Comparison of ENCODE assay signal across 7 mouse cellular contexts in genomic region chr2:156814344-156814801, GRCm38 (mm10). TPM values are rescaled to one million over a fixed set of nuclear protein-coding genes. Genes with fewer than 3 reads are reported as not detected.
DNase-seq lines count a peak whose midpoint lies in the region; ATAC-seq and TF ChIP-seq lines count a peak whose summit lies in the region.

No protein-coding gene starts in this region.

- H3K27ac ChIP-seq in midbrain, embryonic 11.5 days (ENCODE audit: low read depth, low read length), result no peak overlapping the region; the same call in 1 of the 2 replicates

- no peaks in the 10 kb centered on the region for H3K9me3 ChIP-seq in midbrain, embryonic 11.5 days (ENCODE audit: control insufficient read depth, low read length)

- 0 out of 2 replicates have a peak, but pooled peaks have one; percentile 52 for ATAC-seq in midbrain, embryonic 11.5 days (ENCODE audit: low FRiP score)

- peaks cover 16% of the 10 kb centered on the region for H3K4me1 ChIP-seq in midbrain, embryonic 11.5 days (ENCODE audit: control insufficient read depth, insufficient read depth, low read length)

- peak; percentile 45 for DNase-seq in brain, embryonic 14.5 days (ENCODE audit: low read depth)
- peak; percentile 57 for DNase-seq in embryo, embryonic 11 days
- peak; percentile 20 for DNase-seq in kidney, adult 18-20 months
- DNase-seq in midbrain, embryonic 11.5 days (ENCODE audit: low spot score, missing footprints), result peak; percentile 84
- DNase-seq in urinary bladder, adult 18-20 months (ENCODE audit: low spot score in 2 of 2), result no peak
- no peak for DNase-seq in left cerebral cortex, adult 18-20 months (ENCODE audit: low spot score in 2 of 2)
- DNase-seq in layer of hippocampus, postnatal 10 days (ENCODE audit: low spot score in 2 of 2), result no peak

- H3K4me2 ChIP-seq in midbrain, embryonic 11.5 days, result no peak overlapping the region

- no peak for TF ChIP-seq CTCF in brain, embryonic 14.5 days (IDR thresholded peaks at IDR 0.05; ENCODE audit: borderline replicate concordance, extremely low read depth, insufficient read depth, insufficient read length)

- no peak overlapping the region for H3K4me3 ChIP-seq in midbrain, embryonic 11.5 days (ENCODE audit: low read depth, low read length)

- peak overlapping the region; percentile 0; the same call in 1 of the 2 replicates for H3K9ac ChIP-seq in midbrain, embryonic 11.5 days (ENCODE audit: low read length)

- no peaks in the 10 kb centered on the region for H3K27me3 ChIP-seq in midbrain, embryonic 11.5 days (ENCODE audit: control insufficient read depth, insufficient read depth, low read length)

- TF ChIP-seq POLR2A in brain, embryonic 14.5 days (IDR thresholded peaks at IDR 0.05; ENCODE audit: borderline replicate concordance, extremely low read depth, insufficient read depth, insufficient read length, poor library complexity, severe bottlenecking), result no peak

- whole genome bisulfite sequencing in midbrain, embryonic 11.5 days, result 24% methylated on average over 8 of the region's 8 CpGs

- H3K36me3 ChIP-seq in midbrain, embryonic 11.5 days (ENCODE audit: control insufficient read depth, insufficient read depth, low read length), result no peaks in the 10 kb centered on the region

RNA-seq across cellular contexts. Expression of gene Tgif2, which starts 25.4 kb away (rescaled TPM):
- polyA plus RNA-seq in brain, embryonic 14.5 days (2012; rRNA removed), result 32.5 and 43.0 TPM in 2 replicates
- polyA plus RNA-seq in midbrain, embryonic 11.5 days (2014; fragmentation: Nextera tagmentation; extraction: Ambion mirVana), result 81.2 and 88.6 TPM in 2 replicates
- total RNA-seq in left cerebral cortex, adult 18-20 months (2021), result 1 to 10 TPM in 1 of 2 experiments, under 1 TPM in 1; 0.40 to 1.3 TPM
- total RNA-seq in layer of hippocampus, postnatal 10 days (2021), result 1 to 10 TPM; 5.0 to 5.6 TPM

RNA-seq across cellular contexts. Expression of gene Myl9, which starts 39.2 kb away (rescaled TPM):
- 22.2 and 40.0 TPM in 2 replicates for polyA plus RNA-seq in brain, embryonic 14.5 days (2012; rRNA removed)
- 112 and 118 TPM in 2 replicates for polyA plus RNA-seq in midbrain, embryonic 11.5 days (2014; fragmentation: Nextera tagmentation; extraction: Ambion mirVana)
- 10 to 100 TPM; 13.2 to 15.3 TPM for total RNA-seq in left cerebral cortex, adult 18-20 months (2021)
- 10 to 100 TPM; 21.4 to 23.4 TPM for total RNA-seq in layer of hippocampus, postnatal 10 days (2021)

RNA-seq across cellular contexts. Expression of gene 4930518I15Rik, which starts 43.4 kb away (rescaled TPM):
- 3.3 and 4.6 TPM in 2 replicates for polyA plus RNA-seq in brain, embryonic 14.5 days (2012; rRNA removed)
- polyA plus RNA-seq in midbrain, embryonic 11.5 days (2014; fragmentation: Nextera tagmentation; extraction: Ambion mirVana), result 4.7 TPM in 2 replicates
- total RNA-seq in left cerebral cortex, adult 18-20 months (2021), result 1 to 10 TPM; 1.7 to 2.9 TPM
- 1 to 10 TPM; 3.6 to 3.8 TPM for total RNA-seq in layer of hippocampus, postnatal 10 days (2021)

RNA-seq across cellular contexts. Expression of gene Rab5if, which starts 48.6 kb away (rescaled TPM):
- 118 and 143 TPM in 2 replicates for polyA plus RNA-seq in brain, embryonic 14.5 days (2012; rRNA removed)
- 196 and 205 TPM in 2 replicates for polyA plus RNA-seq in midbrain, embryonic 11.5 days (2014; fragmentation: Nextera tagmentation; extraction: Ambion mirVana)
- 10 to 100 TPM; 89.8 to 97.6 TPM for total RNA-seq in left cerebral cortex, adult 18-20 months (2021)
- total RNA-seq in layer of hippocampus, postnatal 10 days (2021), result 100 to 1,000 TPM; 117 to 127 TPM

Comparison
In these comparisons a context has a peak if more than half of its experiments do, and no peak if none do; other contexts are left out.
1. DNase-seq: peak in brain, embryonic 14.5 days (single experiment), embryo, embryonic 11 days (single experiment), kidney, adult 18-20 months (single experiment) and midbrain, embryonic 11.5 days (single experiment); none in urinary bladder, adult 18-20 months (0 of 2), left cerebral cortex, adult 18-20 months (0 of 2) and layer of hippocampus, postnatal 10 days (0 of 2).